Mouse (Mus musculus) B cell, adult 2 months (primary cell): ENCODE measurements around the gene Rps19bp1.

ENCODE experiments used
- DNase-seq, 2 experiments: peaks; one replicate each; pipeline ENCODE4 v3.0.0; 2022

Rps19bp1 gene

DNA sequence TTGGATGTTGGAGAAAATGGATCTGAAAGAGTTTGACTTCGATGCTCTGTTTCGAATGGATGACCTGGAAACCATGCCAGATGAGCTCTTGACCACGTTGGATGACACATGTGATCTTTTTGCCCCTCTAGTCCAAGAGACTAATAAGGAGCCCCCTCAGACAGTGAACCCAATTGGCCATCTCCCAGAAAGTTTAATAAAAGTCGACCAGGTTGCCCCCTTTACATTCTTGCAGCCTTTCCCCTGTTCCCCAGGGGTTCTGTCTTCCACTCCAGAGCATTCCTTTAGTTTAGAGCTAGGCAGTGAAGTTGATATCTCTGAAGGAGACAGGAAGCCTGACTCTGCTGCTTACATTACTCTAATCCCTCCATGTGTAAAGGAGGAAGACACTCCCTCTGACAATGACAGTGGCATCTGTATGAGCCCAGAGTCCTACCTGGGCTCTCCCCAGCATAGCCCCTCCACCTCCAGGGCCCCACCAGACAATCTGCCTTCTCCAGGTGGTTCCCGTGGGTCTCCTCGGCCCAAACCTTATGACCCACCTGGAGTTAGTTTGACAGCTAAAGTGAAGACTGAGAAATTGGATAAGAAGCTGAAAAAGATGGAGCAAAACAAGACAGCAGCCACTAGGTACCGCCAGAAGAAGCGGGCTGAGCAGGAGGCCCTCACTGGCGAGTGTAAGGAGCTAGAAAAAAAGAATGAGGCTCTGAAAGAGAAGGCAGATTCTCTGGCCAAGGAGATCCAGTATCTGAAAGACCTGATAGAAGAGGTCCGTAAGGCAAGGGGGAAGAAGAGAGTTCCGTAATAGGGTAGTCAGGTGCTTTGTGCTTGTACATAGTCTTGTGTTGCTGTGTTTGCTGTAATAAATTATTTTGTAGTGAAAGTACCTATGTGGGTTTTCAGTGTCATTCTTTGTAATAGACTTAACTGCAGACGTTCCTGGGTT, 7.2 kb downstream of the Rps19bp1 start:
- DNase-seq: peak; percentile 40

- no peak for DNase-seq
These were observed 7.9 kb downstream of the Rps19bp1 start for GRCm38 (mm10) chr15:80256242-80256641.

GRCm38 (mm10) chr15:80255646-80256121, 8.4 kb downstream of the Rps19bp1 start:
- peak; percentile 87 to 88 for DNase-seq

DNA sequence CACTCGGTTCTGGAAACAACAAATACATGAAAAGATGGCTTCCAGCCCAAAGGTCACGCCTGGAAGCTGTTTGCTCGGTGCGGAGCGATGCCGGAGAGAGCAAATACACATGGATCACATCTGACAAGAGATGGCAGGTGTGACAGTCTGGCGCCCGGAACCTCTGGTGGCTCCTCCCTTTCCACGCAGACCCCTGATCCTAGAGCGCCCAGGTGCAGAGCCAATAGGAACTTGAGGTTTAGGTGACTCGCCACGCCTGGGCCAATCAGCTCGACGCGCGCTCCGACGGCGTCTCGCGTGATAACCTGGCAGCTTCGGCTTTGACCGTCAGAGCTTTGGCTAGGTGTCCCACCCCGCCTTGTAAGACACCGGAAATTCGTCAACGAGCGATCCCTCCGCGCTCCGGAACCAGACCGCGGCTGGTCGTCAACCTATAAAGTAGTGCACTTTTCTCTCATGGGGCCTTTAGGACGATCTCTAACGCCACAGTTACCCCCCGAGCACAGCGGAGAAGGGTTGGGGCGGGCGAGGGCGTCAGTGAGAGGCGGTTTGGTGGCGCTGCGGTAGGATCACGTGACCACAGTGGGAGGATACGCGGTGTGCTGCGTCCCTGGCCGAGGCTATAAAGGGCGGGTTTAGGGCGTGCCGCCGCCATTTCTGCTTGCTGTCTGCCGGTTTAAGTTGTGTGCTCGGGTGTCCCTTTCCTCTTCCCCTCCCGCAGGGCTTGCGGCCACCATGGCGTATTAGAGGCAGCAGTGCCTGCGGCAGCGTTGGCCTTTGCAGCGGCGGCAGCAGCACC, 9.1 kb downstream of the Rps19bp1 start, which contains the start of gene Atf4:
Atf4 (plus strand) TSS at position 338 of the 799 bp plus-strand sequence.
- peak; percentile 96 for DNase-seq

GRCm38 (mm10) chr15:80254207-80254606, 9.9 kb downstream of the Rps19bp1 start:
- no peak for DNase-seq

DNA sequence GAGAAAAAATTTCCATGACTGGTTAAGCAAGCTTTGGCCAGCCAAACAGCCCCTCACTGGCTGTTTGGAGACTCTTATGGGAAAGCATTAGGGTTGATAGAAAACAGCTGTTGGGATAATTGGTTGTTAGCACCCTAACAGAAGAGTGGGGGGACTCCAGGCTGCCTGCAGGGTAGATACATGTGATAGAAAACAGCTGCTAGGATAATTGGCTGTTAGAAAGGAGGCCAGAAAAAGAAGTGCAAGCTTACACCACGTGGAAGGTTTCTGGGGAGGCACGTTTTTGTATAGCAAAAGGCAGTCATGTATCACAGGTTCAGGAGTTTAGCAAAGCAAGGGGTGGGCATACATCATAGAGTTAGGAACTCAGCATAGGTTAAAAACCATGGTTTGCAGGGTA, 10.6 kb downstream of the Rps19bp1 start:
- DNase-seq: no peak

DNA sequence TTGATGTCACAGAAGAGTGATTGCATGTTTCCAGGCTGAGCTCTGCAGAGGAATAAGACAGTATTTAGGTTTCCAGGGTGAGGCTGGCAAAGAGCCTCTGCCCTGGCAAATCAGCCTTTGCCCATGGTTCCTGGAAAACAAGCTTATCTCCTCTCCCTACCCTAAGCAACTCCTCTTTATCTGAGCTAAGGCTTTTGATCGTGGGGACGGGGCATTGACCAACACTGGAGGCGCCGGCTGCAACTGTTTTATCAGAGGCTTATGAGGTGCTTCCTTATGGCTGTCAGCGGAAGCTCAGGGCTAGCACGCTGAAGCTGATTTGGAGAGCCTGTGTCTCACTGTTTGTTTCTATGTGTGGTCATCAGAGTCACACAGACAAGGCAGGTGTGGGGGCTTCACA, 13.5 kb downstream of the Rps19bp1 start:
- no peak for DNase-seq

GRCm38 (mm10) chr15:80249672-80250071, 14.4 kb downstream of the Rps19bp1 start:
- DNase-seq: no peak

- DNase-seq: no peak
These were observed 15.5 kb downstream of the Rps19bp1 start for GRCm38 (mm10) chr15:80248596-80248995.

DNA sequence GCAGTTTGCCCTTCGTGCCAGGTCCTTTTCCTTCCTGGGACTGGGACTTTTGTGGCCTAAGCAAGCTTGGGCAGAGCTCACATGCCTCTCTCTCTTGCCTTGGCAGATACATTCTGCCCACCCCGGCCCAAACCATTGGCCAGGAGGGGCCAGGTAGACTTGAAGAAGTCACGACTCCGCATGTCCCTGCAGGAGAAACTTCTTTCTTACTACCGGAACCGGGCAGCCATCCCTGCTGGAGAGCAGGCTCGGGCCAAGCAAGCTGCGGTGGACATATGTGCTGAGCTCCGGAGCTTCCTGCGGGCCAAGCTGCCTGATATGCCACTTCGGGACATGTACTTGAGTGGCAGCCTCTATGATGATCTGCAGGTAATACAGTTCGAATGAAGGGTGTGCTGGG, 16.0 kb downstream of the Rps19bp1 start:
- no peak for DNase-seq

- DNase-seq: no peak
These were observed 28.6 kb downstream of the Rps19bp1 start, which contains the start of gene AC140267.1 for GRCm38 (mm10) chr15:80235535-80235934. Gene AC140267.1, plus strand, starts transcription at chr15:80235835.

DNA sequence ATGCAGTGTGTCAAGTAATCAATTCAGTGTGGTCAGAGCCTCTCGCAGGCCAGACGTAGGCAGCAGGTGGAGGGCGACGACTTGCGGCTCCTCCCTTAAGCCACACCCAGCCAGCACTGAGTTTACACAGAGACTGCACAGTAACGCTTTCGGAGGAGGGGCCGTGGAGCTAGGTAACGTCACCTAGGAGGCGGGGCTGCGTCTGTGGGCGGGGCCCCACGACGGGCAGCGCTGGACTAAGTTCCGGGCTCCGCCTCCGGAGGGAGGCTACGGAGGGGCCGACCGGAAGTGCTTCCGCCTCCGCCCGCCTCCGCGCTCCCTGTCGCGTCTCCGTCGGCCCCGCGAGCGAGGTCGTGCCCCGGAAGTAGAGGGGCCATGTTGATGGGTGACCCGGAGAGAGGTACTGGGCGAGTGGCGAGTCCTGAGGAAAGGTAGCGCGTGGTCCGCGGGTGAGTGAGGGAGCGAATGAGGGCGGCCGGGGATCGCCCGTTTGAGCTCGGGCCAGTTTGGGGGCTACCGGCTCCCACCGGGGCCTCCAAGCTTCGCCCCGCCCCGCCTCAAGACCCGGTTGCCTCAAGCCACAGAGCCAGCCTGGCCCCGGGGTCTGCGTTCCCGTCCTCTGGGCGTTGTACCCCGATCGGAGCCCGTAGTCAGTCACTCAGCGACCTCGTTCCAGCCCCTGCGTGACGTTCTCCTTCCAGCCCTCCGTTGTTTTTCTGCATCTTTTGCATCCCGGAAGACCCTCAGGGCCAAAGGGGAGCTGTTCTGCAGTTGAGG, 30.2 kb downstream of the Rps19bp1 start, which contains the start of gene Mief1:
Mief1 (plus strand) TSS at position 286 of the 777 bp plus-strand sequence.
- DNase-seq: peak; percentile 100

- no peak for DNase-seq
These were observed 31.1 kb downstream of the Rps19bp1 start for GRCm38 (mm10) chr15:80233053-80233452.

GRCm38 (mm10) chr15:80232331-80232730, 31.8 kb downstream of the Rps19bp1 start:
- DNase-seq: no peak

DNA sequence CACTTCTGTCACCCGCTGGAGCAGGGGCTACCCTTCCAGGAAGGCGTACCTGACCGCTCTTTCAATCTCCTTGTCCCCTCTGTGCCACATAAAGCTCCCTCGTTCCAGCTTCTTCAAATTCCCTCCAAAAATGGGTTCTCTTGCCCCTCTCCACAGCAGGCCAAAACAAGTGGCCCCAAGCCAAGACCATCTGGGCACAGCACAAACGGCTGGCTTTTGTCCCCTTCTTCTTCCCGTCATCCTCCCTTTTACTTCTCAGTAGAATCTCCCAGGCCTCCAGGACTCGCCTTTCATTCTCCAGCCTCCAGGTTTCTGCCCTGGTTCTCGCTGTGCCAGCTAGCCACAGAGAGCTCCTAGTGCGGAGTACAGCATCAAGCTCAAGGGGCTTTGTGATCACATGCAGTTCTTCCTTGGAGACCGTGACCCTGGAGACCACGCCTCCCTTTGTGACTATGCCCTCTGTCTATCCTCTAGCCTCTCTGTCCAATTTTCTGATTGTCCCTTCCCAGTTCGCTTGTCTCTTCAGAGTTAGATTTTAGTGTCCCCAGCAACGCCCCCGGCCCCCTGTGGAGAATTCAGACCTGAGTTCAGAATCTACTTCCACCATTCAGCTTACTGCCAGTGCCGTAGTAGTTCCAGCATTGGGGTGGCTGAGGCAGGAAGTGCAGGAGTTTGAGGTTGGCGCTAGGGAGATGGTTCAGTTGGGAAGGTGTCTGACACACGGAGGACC, 35.9 kb downstream of the Rps19bp1 start:
- no peak for DNase-seq

GRCm38 (mm10) chr15:80225796-80226195, 38.3 kb downstream of the Rps19bp1 start:
- DNase-seq: peak; percentile 79

GRCm38 (mm10) chr15:80225208-80225607, 38.9 kb downstream of the Rps19bp1 start:
- peak; percentile 87 to 88 for DNase-seq

GRCm38 (mm10) chr15:80223751-80224150, 40.4 kb downstream of the Rps19bp1 start:
- DNase-seq: no peak

DNA sequence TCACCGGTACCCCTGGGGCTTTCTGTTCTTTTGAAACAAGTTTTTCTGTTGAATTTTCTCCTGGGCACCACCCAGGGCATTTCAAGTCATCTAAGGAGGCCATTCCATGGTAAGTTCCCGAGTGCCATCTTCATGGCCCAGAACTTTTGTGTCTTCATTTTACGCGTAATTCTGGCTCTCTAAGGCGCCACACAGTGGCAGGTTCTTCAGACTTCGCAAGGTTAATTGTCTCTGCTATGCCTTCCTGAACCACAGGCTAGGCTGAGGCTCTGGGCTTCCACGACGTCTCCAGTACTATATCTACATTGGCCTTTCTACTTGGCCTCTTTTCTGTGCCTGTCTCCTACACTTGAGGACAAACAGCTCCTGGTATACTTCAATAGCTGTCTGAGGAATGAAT, 43.1 kb downstream of the Rps19bp1 start:
- DNase-seq: no peak

DNA sequence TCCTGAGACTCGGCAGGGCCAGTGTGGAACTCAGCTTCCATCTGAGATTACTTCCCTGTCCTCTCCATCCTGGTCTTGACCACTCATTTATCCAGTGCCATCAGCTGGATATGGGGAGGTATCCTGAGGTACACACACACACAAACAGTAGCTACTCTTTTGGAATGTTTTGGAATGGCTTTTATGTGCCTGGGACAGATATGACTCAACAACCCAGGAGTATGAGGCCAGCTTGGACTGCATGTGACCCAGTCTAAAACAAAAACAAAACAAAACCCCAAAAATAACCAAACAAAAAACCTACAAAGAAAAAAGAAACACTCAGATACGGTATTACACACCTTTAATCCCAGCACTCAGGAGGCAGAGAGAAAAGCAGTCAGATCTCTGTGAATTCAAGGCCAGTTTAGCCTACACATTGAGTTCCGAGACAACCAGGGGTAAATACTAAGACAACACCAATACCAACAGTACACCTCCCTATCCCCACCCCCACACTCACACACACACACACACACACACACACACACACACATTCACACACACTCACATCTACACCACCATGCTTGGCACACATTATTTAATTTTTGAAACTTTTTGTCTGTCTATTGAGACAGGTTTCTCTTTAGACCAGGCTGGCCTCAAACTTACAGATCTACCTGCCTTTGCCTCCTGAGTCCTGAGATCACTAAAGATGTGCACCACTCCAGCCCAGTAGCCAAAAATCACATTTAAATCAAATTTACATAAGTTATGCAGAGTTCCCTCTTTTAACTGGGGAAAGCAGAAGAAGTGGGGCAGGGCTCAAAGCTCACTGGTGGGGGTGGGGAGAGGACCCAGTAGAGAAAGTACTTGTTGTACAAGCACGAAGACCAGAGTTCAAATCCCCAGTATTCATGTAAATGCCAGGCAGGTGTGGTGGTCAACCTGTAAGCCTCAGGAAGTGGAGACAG, 44.1 kb downstream of the Rps19bp1 start:
- no peak for DNase-seq

DNA sequence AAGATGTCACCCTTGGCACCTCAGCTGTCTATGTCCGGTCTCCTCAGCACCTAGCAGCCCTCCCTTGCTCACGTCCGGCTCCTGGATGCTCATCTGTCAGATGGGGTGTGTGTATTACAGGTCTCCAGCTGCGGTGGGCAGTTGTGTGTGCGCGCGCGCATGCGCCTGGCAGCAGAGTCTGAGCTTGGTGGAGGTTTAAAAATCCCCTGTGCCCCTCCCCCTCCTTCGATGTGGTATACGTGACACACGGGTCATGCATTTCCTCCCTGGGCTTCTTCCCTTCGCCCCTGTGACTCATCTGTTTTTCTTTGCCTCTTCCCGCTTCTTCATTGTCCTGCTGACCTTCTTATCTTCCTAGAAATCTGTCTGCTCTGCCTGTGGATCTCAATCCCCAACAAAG, 44.9 kb downstream of the Rps19bp1 start:
- peak; percentile 35 to 47 for DNase-seq
